Mouse (Mus musculus): Measurements from ENCODE around the gene Iqcf3. TPM values are rescaled to one million over a fixed set of nuclear protein-coding genes. Genes with fewer than 3 reads are reported as not detected.
"Not testable (repeated sequence)": the region's sequence is repeated elsewhere in the genome, so short reads cannot be mapped to it uniquely, and the experiment has no call there.

The Iqcf3 gene
- total RNA-seq, 2 experiments from 2014 or later = not detected

DNA sequence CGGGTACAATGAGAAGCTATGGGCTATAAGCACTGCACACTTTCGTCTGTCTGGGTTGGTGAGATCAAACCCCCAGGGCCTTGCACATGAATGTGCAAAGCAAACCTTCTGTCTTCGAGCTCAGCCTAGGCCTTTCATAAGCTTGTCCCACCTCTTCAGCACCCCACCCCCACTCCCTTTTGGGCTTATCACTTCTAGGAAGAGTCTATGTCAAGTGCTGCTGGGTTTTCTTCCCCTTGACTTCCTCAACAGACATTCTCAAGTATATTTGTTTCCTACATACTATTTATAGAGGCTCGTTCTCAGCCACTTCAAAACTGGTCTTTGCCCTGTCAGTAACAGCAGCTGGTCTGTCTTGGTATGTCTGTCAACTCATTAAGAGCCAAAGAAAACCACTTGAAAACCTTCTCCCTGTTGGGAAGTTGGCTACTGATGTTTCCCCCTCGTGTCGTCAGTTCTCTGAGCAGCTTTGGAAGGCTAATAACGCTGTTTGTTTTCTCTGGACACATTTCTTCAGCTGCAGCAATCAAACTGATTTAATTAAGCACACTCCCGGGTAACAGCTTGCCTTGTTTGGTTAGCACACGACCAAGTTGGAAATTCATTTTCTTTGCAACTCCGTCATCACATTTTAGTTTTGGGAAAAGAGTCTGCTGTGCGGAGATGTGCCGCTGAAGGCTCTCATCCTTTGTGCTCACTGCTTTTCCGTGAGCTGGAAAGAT, 48.5 kb downstream of the Iqcf3 start:
- peak in 1 of 2 experiments; percentile 11 for DNase-seq (ENCODE audit: low spot score in 2 of 2)

- DNase-seq (ENCODE audit: low spot score in 2 of 2) = no peak
These were observed 52.1 kb downstream of the Iqcf3 start for GRCm38 (mm10) chr9:106509356-106509755.

- DNase-seq (ENCODE audit: low spot score in 2 of 2) = no peak
These were observed 57.2 kb downstream of the Iqcf3 start for GRCm38 (mm10) chr9:106504246-106504645.

DNA sequence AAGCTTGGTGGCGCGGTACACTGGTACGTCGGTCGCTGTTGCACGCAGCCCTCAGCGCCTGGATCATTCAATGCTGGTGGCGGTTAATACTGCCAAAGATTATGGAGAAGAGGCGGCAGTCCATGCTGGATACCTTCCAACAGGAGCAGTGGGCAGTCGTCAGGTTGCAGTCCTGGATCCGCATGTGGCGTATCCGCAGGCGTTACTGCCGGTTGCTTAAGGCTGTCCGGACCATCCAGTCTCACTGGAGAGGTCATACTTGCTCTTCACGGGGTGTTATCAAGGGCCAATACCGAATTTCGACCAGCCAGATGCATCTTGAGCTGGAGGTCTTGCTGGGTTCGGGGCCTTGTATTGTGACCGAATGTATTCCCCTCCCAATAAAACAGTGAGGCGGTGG, 59.6 kb downstream of the Iqcf3 start:
- DNase-seq (ENCODE audit: low spot score in 2 of 2) = no peak

DNA sequence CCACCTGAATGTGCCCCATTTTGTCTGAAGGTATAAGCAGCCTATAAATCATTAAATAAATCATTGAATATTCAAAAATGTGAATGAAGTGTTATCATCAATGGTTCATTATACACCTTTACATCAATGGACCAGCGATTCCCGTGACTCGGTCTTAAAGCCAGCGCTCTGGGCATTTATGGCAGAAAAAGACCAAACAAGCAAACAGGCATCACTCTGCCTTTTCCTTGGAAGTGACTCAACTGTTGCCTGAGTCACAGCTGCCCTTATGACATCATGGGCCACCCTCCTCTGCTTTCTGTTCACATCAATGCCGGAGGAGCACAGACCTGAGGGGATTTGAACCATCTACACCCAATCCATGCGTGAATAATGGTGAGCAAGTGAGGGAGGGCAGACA, 61.8 kb downstream of the Iqcf3 start, which contains the start of gene Iqcf1:
Iqcf1 (plus strand) TSS at position 301 of the 400 bp plus-strand sequence.
- no peak for DNase-seq (ENCODE audit: low spot score in 2 of 2)

GRCm38 (mm10) chr9:106487602-106488001, 73.8 kb downstream of the Iqcf3 start:
- not testable (repeated sequence) for DNase-seq (ENCODE audit: low spot score in 2 of 2)

- no peak for DNase-seq (ENCODE audit: low spot score in 2 of 2)
These were observed 76.4 kb downstream of the Iqcf3 start for GRCm38 (mm10) chr9:106485076-106485475.

DNA sequence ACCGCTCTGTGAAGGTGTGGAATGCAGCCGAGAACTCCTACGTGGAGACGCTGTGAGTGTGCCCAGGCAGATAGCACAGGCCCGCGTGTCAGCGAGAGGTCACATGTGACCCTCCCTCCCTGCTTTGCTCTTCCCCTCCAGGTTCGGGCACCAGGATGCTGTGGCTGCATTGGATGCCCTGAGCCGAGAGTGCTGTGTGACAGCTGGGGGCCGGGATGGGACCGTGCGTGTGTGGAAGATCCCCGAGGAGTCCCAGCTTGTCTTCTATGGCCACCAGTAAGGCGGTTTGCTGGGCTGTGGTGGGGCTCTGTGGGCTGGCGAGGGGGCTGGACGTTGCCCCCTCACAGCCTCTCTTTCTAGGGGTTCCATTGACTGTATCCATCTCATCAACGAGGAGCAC, 77.8 kb downstream of the Iqcf3 start:
- no peak for DNase-seq (ENCODE audit: low spot score in 2 of 2)

DNA sequence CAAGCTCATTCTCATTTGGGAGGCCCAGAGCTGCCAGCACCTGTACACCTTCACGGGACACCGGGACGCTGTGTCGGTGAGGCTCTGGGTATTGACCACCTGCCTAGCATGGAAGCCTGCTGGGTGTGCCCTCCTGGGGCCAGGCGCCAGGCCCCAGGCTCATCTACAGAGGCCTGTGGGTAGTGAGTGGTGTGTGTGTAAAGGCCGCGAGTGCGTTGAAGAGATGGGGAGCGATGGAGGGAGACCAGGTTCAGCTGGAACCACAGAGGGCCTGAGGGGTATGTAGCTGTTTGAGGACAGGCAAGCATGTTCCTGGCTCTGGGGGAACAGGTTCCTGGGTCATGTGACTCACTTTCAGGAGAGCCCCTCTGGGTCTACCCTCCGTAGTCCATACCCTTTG, 78.3 kb downstream of the Iqcf3 start:
- no peak for DNase-seq (ENCODE audit: low spot score in 2 of 2)

- DNase-seq (ENCODE audit: low spot score in 2 of 2) = no peak
These were observed 78.8 kb downstream of the Iqcf3 start for GRCm38 (mm10) chr9:106482578-106483115.

DNA sequence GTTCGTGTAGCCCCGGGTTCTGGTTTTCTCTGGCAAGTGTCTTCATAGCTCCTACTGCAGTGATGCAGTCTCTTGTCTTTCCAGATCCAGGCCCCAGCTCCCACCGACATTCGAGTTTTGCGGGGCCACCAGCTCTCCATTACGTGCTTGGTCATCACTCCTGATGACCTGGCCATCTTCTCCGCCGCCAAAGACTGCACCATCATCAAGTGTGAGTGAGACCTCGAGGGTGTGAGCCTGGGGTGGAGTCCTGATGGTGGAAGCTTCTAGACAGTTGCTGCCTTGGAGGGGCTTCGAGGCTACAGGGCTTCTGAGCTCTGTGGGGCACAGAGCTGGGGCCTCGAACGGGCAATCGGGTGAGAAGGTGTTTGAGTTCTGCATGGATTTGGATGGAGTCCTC, 79.8 kb downstream of the Iqcf3 start:
- DNase-seq (ENCODE audit: low spot score in 2 of 2) = no peak

- DNase-seq (ENCODE audit: low spot score in 2 of 2) = peak in 1 of 2 experiments; percentile 2
These were observed 80.4 kb downstream of the Iqcf3 start for GRCm38 (mm10) chr9:106481075-106481474.

- no peak for DNase-seq (ENCODE audit: low spot score in 2 of 2)
These were observed 80.9 kb downstream of the Iqcf3 start for GRCm38 (mm10) chr9:106480541-106480940.

GRCm38 (mm10) chr9:106478101-106478500, 83.3 kb downstream of the Iqcf3 start:
- peak; percentile 1 to 8 for DNase-seq (ENCODE audit: low spot score in 2 of 2)

DNA sequence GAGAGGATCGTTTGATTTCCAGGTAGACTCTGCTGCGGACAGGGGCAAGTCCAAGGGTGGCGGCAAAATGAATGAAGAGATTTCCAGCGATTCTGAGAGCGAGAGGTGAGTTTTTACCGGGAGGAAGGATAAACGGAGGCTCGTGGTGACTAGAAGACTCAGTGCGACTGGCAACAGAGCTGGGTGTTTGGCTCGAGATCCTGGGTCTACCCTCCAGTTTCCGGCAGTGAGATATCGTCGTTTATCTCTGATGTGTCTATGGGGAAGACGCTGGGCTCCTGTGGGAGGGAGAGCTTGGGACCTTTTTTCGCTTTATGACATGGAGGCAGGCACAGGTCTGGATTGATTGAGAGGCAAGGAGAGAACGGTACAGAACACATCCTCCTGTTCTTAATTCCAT, 83.8 kb downstream of the Iqcf3 start:
- DNase-seq (ENCODE audit: low spot score in 2 of 2) = peak; percentile 4 to 10

- DNase-seq (ENCODE audit: low spot score in 2 of 2) = peak; percentile 99
These were observed 84.4 kb downstream of the Iqcf3 start, which contains the start of gene Parp3 for GRCm38 (mm10) chr9:106476924-106477484. Gene Parp3 (minus strand): TSS chr9:106476949.

DNA sequence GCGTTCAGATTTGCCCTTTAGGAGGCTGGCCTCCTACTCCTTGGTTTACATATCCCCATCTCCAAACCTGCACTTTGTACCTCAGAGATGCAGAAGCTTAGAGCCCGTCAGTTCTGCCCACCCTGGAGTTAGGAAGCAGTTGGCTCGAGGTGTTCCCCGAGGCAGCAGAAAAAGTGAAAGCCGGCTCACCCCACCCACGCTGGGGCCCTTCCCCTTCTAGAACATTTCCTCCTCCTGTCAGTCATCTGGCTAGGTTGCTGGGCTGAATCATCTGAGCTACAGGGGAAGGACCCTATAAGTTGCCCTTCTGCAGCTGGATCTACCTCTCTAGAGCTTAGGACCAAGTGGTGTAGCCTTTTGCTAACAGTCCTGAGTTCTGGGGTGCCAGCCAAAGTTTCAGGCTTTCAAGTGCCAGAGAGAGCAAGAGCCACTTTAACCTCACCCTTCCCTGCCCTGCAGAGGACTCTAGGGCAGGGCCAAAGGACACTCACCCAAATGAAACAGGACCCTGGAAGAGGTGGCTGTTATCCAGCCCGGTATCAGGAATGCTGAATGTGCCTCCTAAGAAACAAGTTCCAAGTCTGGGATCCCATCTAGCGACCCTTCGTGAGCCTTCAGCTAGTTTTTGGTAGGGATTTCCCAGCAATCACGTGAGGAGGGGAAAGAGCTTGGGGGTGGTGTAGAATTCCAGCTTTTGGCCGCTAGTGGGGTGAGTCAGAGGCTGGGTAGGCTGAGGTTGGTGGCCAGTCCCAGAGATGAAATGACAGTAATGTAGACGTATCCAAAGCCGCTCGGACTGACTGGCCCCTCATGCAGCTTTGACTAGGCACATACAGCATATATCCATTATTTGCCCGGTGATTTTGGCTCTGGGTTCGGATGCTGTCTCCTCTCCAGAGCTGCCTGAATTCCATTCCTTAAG, 85.2 kb downstream of the Iqcf3 start:
- DNase-seq (ENCODE audit: low spot score in 2 of 2) = peak in 1 of 2 experiments; percentile 26

- DNase-seq (ENCODE audit: low spot score in 2 of 2) = no peak
These were observed 85.8 kb downstream of the Iqcf3 start, which contains the start of gene Rrp9 for GRCm38 (mm10) chr9:106475663-106476001. Gene Rrp9 (plus strand): TSS chr9:106475963.

GRCm38 (mm10) chr9:106475046-106475445, 86.4 kb downstream of the Iqcf3 start:
- DNase-seq (ENCODE audit: low spot score in 2 of 2) = peak; percentile 4 to 20

DNA sequence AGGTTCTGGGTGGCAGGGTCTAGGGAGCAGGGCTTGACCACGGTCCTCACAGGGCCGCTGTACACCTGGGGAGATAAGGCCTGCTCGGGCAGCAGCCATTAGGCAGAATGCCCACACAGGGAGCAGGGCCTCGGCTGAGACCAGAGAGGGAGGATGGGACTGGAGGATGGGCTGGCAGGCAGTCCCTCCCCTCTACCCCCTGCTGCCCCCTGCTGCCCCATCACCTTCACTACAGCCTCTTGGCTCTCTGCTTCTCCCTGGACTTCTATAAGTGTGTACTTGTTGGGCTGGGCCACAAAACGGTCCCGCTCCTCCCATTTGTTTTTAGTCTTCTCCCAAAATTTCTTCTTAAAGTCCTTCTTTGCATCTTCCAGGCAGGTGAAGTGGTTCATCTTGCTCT, 87.0 kb downstream of the Iqcf3 start:
- peak; percentile 57 to 67 for DNase-seq (ENCODE audit: low spot score in 2 of 2)

- DNase-seq (ENCODE audit: low spot score in 2 of 2) = peak in 1 of 2 experiments; percentile 14
These were observed 87.7 kb downstream of the Iqcf3 start for GRCm38 (mm10) chr9:106473753-106474105.

Data from layer of hippocampus, postnatal 10 days (tissue).